Mouse (Mus musculus): ENCODE data around the gene Gpc3. TPM values are rescaled to one million over a fixed set of nuclear protein-coding genes. Genes with fewer than 3 reads are reported as not detected.
A peak's percentile ranks its signal among the peaks of the same experiment; 100 is the strongest.

Gpc3 gene
- polyA plus RNA-seq, 1 experiment from 2014 or later: 58.4 TPM

- no peaks in the 10 kb centered on the region for H3K9me3 ChIP-seq (ENCODE audit: control insufficient read depth, low read length)
- no peak overlapping the region for H3K27ac ChIP-seq (replicated peaks; ENCODE audit: low read depth, low read length)
- DNase-seq (no peak), ATAC-seq (ENCODE audit: low FRiP score, low TSS enrichment) (no peak)
- no peak overlapping the region for H3K4me2 ChIP-seq (ENCODE audit: low read length)
- no peak overlapping the region for H3K9ac ChIP-seq (replicated peaks; ENCODE audit: low read length)
- H3K4me1 ChIP-seq (ENCODE audit: control insufficient read depth, insufficient read depth, low read length): no peaks in the 10 kb centered on the region
- H3K36me3 ChIP-seq (ENCODE audit: control insufficient read depth, insufficient read depth, low read length): no peaks in the 10 kb centered on the region
- H3K27me3 ChIP-seq (ENCODE audit: control insufficient read depth, insufficient read depth, low read length): no peaks in the 10 kb centered on the region
- no peak overlapping the region for H3K4me3 ChIP-seq (replicated peaks; ENCODE audit: low read depth, low read length)
- 91% methylated on average over 6 of the region's 6 CpGs for WGBS
Measured at GRCm38 (mm10) chrX:52633976-52634375, 20.2 kb upstream of the Gpc3 start.

DNA sequence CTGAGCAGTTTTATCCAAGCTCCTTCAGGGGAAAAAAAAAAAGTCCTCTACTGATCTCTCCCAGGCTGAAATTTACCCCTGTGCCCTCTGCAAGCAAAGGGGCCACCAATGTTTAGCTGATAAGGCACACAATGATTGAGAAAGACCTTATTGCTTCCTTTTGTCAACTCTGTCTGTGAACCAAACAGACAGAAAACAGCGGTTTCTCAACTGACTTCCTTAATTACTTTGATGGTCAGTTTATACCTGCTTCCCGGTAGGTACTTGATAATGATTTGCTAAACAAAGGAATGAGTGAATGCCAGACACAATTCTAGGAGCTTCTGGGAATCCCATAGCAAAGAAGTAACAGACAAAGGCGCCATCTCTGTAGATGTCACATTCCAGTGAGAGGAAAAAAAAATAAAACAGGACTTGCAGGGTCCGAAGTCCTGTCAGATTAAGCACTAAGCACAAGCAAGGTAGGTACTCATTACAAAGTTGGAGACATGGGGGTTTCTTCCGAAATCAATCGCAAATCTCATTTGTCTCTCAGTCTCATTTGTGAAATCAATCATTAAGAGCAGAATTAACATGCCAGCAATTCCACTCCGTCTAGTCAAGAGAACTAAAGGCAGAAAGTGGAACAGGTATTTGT is 19.1 kb upstream of the Gpc3 start:
- Histone ChIP-seq H3K4me2 (ENCODE audit: low read length) (no peak overlapping the region), H3K9ac (replicated peaks; ENCODE audit: low read length) (no peak overlapping the region), H3K4me3 (replicated peaks; ENCODE audit: low read depth, low read length) (no peak overlapping the region), H3K36me3 (ENCODE audit: control insufficient read depth, insufficient read depth, low read length) (no peaks in the 10 kb centered on the region), H3K27me3 (ENCODE audit: control insufficient read depth, insufficient read depth, low read length) (no peaks in the 10 kb centered on the region), H3K27ac (replicated peaks; ENCODE audit: low read depth, low read length) (no peak overlapping the region), H3K9me3 (ENCODE audit: control insufficient read depth, low read length) (no peaks in the 10 kb centered on the region), H3K4me1 (ENCODE audit: control insufficient read depth, insufficient read depth, low read length) (no peaks in the 10 kb centered on the region)
- WGBS: 40% methylated on average over 7 of the region's 7 CpGs
- DNase-seq (no peak), ATAC-seq (ENCODE audit: low FRiP score, low TSS enrichment) (no peak)

DNA sequence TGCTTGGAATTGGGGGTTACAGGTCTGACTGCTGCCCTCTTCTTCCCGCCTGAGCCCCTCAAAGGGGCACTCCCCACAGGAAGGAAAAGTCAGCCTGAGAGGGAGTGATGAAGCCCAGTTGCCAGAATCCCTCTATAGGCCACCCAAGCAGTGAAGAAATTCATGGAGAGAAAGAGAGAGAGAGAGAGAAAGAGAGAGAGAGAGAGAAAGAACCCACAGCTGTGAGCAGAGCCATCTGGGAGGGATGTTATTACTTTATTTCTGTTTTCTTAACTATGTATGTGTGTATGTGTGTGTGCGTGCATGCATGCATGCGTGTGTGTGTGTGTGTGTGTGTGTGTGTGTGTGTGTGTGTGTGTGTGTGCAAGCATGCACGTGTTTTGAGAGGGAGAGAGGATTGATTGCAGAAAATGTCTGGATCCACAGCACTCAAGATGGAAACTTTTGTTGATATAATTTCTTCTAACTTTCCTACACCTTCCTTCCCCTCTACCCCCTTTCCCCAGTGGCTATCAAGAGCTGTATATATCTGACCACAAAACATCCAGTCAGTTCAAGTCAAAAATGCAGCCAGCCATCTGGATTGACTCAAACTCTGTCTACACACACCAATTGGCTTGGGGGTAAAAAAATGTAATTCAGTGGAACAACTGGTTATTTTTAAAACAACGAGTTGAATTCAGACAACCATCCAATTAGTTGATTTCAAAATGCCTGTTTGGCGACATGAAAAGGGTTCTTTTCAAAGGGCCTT is 13.4 kb upstream of the Gpc3 start:
- Histone ChIP-seq H3K36me3 (ENCODE audit: control insufficient read depth, insufficient read depth, low read length) (no peaks in the 10 kb centered on the region), H3K27me3 (ENCODE audit: control insufficient read depth, insufficient read depth, low read length) (no peaks in the 10 kb centered on the region), H3K9ac (replicated peaks; ENCODE audit: low read length) (no peak overlapping the region), H3K9me3 (ENCODE audit: control insufficient read depth, low read length) (no peaks in the 10 kb centered on the region), H3K4me3 (replicated peaks; ENCODE audit: low read depth, low read length) (no peak overlapping the region), H3K4me2 (ENCODE audit: low read length) (no peak overlapping the region), H3K4me1 (ENCODE audit: control insufficient read depth, insufficient read depth, low read length) (no peaks in the 10 kb centered on the region), H3K27ac (replicated peaks; ENCODE audit: low read depth, low read length) (no peak overlapping the region)
- ATAC-seq (ENCODE audit: low FRiP score, low TSS enrichment) (no peak), DNase-seq (no peak)
- WGBS: 78% methylated on average over 6 of the region's 6 CpGs

DNA sequence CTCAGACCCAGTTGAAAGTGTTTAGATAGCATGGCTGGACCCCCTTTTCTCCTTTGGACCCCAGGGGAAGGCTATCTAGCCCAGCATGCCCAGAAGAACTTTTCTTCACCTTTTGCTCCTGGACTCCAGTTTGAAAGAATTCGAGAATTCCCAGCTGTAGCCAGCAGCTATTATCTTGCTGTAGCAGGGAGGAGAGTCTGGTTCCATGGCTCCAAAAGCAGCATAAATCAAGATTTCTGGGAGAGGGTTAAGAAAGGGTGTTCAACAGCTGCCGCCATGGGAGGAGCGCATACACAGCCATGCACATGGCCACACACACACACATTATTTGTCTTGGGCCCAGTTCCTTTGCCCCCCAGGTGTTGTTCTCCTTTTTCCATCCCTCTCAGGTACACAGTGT is 4.1 kb upstream of the Gpc3 start:
- Histone ChIP-seq H3K4me2 (ENCODE audit: low read length) (no peak overlapping the region), H3K27ac (replicated peaks; ENCODE audit: low read depth, low read length) (no peak overlapping the region), H3K9ac (replicated peaks; ENCODE audit: low read length) (no peak overlapping the region), H3K27me3 (ENCODE audit: control insufficient read depth, insufficient read depth, low read length) (no peaks in the 10 kb centered on the region), H3K9me3 (ENCODE audit: control insufficient read depth, low read length) (no peaks in the 10 kb centered on the region), H3K4me1 (ENCODE audit: control insufficient read depth, insufficient read depth, low read length) (no peaks in the 10 kb centered on the region), H3K4me3 (replicated peaks; ENCODE audit: low read depth, low read length) (no peak overlapping the region), H3K36me3 (ENCODE audit: control insufficient read depth, insufficient read depth, low read length) (no peaks in the 10 kb centered on the region)
- ATAC-seq (ENCODE audit: low FRiP score, low TSS enrichment) (no peak), DNase-seq (no peak)
- WGBS: 83% methylated on average over 3 of the region's 3 CpGs

- WGBS: 88% methylated on average over 5 of the region's 5 CpGs
- ATAC-seq (ENCODE audit: low FRiP score, low TSS enrichment): no peak
- H3K4me3 ChIP-seq (replicated peaks; ENCODE audit: low read depth, low read length): no peak overlapping the region
Measured at GRCm38 (mm10) chrX:52616152-52616551, 2.4 kb upstream of the Gpc3 start.

GRCm38 (mm10) chrX:52614031-52614381 is 256 bp upstream of the Gpc3 start:
- Histone ChIP-seq H3K4me1 (ENCODE audit: control insufficient read depth, insufficient read depth, low read length) (no peaks in the 10 kb centered on the region), H3K9me3 (ENCODE audit: control insufficient read depth, low read length) (no peaks in the 10 kb centered on the region), H3K36me3 (ENCODE audit: control insufficient read depth, insufficient read depth, low read length) (no peaks in the 10 kb centered on the region), H3K4me2 (ENCODE audit: low read length) (peak overlapping the region; percentile 79), H3K27me3 (ENCODE audit: control insufficient read depth, insufficient read depth, low read length) (no peaks in the 10 kb centered on the region), H3K9ac (replicated peaks; ENCODE audit: low read length) (0 out of 2 replicates have a peak overlapping the region, but pooled peaks have one; percentile 6), H3K27ac (replicated peaks; ENCODE audit: low read depth, low read length) (no peak overlapping the region), H3K4me3 (replicated peaks; ENCODE audit: low read depth, low read length) (peak overlapping the region; percentile 45)
- ATAC-seq (ENCODE audit: low FRiP score, low TSS enrichment) (peak; percentile 92), DNase-seq (peak; percentile 77)
- 33% methylated on average over 17 of the region's 23 CpGs for WGBS

More at GRCm38 (mm10) chrX:52616152-52616551, 2.4 kb upstream of the Gpc3 start:
- DNase-seq: no peak
- no peaks in the 10 kb centered on the region for H3K36me3 ChIP-seq (ENCODE audit: control insufficient read depth, insufficient read depth, low read length)
- no peaks in the 10 kb centered on the region for H3K27me3 ChIP-seq (ENCODE audit: control insufficient read depth, insufficient read depth, low read length)
- H3K4me1 ChIP-seq (ENCODE audit: control insufficient read depth, insufficient read depth, low read length): no peaks in the 10 kb centered on the region
- no peak overlapping the region for H3K27ac ChIP-seq (replicated peaks; ENCODE audit: low read depth, low read length)
- H3K4me2 ChIP-seq (ENCODE audit: low read length): no peak overlapping the region
- H3K9me3 ChIP-seq (ENCODE audit: control insufficient read depth, low read length): no peaks in the 10 kb centered on the region
- no peak overlapping the region for H3K9ac ChIP-seq (replicated peaks; ENCODE audit: low read length)

DNA sequence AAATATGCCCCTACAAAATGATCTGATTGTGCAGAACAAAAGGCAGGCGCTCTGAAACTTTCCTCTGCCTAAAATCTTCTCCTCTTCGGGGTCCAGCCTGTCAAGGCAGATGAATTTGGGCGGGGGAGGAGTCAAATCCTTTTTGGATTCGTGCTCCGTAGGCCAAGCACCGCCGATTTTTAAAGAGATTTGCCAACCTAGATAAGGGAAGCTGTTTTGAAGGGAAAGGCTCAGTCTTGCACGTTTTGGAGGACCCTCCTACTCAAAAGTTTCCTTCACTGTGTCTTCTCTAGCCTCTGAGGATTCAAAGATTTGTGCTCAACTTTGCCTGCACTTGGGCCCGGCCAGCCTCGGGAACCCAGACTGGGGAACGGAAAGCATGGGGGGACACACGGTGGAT is 944 bp downstream of the Gpc3 start:
- H3K36me3 ChIP-seq (ENCODE audit: control insufficient read depth, insufficient read depth, low read length): no peaks in the 10 kb centered on the region
- 16% methylated on average over 12 of the region's 12 CpGs for WGBS
- H3K27me3 ChIP-seq (ENCODE audit: control insufficient read depth, insufficient read depth, low read length): no peaks in the 10 kb centered on the region
- no peak overlapping the region; the same call in 1 of the 2 replicates for H3K9ac ChIP-seq (replicated peaks; ENCODE audit: low read length)
- no peak overlapping the region for H3K27ac ChIP-seq (replicated peaks; ENCODE audit: low read depth, low read length)
- no peak for ATAC-seq (ENCODE audit: low FRiP score, low TSS enrichment)
- peak overlapping the region; percentile 79 for H3K4me2 ChIP-seq (ENCODE audit: low read length)
- H3K9me3 ChIP-seq (ENCODE audit: control insufficient read depth, low read length): no peaks in the 10 kb centered on the region
- H3K4me1 ChIP-seq (ENCODE audit: control insufficient read depth, insufficient read depth, low read length): no peaks in the 10 kb centered on the region
- DNase-seq: peak; percentile 11
- H3K4me3 ChIP-seq (replicated peaks; ENCODE audit: low read depth, low read length): peak overlapping the region; percentile 45

GRCm38 (mm10) chrX:52611987-52612670 is 1.6 kb downstream of the Gpc3 start:
- Histone ChIP-seq H3K4me2 (ENCODE audit: low read length) (peak overlapping the region; percentile 79), H3K9ac (replicated peaks; ENCODE audit: low read length) (no peak overlapping the region), H3K36me3 (ENCODE audit: control insufficient read depth, insufficient read depth, low read length) (no peaks in the 10 kb centered on the region), H3K9me3 (ENCODE audit: control insufficient read depth, low read length) (no peaks in the 10 kb centered on the region), H3K4me3 (replicated peaks; ENCODE audit: low read depth, low read length) (peak overlapping the region; percentile 45), H3K27ac (replicated peaks; ENCODE audit: low read depth, low read length) (no peak overlapping the region), H3K27me3 (ENCODE audit: control insufficient read depth, insufficient read depth, low read length) (no peaks in the 10 kb centered on the region), H3K4me1 (ENCODE audit: control insufficient read depth, insufficient read depth, low read length) (no peaks in the 10 kb centered on the region)
- 28% methylated on average over 28 of the region's 28 CpGs for WGBS
- DNase-seq (peak; percentile 58), ATAC-seq (ENCODE audit: low FRiP score, low TSS enrichment) (no peak)

Measured in midbrain, embryonic 14.5 days (tissue).